Mouse (Mus musculus): ENCODE results near the gene Robo2. TPM values are rescaled to one million over a fixed set of nuclear protein-coding genes. Genes with fewer than 3 reads are reported as not detected.

The Robo2 gene
- polyA plus RNA-seq, 1 experiment = not detected

DNA sequence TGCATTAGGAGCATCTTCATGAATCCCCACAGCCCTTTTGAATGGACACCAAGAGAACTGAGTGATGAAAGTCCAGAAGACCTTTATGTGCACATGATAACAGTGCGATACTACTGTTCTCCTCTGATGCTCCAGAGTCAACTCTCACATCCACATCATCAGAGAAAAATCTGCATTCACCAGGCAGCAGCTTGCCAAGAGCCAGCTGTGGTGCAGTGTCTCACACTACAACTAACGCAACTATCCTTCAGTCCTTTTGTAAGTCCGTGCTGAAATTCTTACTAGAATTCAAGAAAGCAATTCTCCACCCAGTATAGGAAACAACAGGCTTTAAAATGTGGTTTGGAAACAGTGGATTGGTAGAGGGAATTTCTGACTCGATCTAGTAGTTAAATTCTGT lies 481.3 kb downstream of the Robo2 start:
- Histone ChIP-seq H3K27ac (ENCODE audit: insufficient read depth, low read depth, low read length) (no peak overlapping the region), H3K4me3 (ENCODE audit: insufficient read depth, low read length) (no peak overlapping the region), H3K4me1 (ENCODE audit: control insufficient read depth, insufficient read depth, low read length) (no peaks in the 10 kb centered on the region)
- no peak for TF ChIP-seq POLR2A (IDR thresholded peaks at IDR 0.05; ENCODE audit: borderline replicate concordance, low read depth, low read length)
- no peak for TF ChIP-seq CTCF (IDR thresholded peaks at IDR 0.05; ENCODE audit: low read depth, low read length)

DNA sequence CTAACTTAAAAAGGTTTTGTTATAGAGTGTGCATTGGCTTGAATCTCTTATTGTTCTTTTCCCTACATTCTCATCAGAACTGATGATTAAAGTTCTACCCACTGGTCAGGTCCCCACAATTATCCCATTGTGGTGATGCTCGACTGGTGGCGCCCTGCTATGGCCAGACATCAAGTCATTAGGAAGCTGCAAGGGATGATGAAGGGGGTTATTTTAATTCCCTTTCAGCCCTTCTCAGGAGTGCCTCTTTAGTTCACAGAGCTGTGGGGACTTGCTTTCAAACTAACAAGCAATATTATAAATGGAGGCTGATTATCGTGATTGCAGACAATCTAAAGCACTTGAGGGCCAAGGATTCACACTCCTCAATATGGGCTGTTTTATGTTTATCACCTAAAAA lies 484.1 kb downstream of the Robo2 start:
- Histone ChIP-seq H3K27ac (ENCODE audit: insufficient read depth, low read depth, low read length) (no peak overlapping the region), H3K4me3 (ENCODE audit: insufficient read depth, low read length) (no peak overlapping the region), H3K4me1 (ENCODE audit: control insufficient read depth, insufficient read depth, low read length) (no peaks in the 10 kb centered on the region)
- TF ChIP-seq CTCF (IDR thresholded peaks at IDR 0.05; ENCODE audit: low read depth, low read length) (no peak), POLR2A (IDR thresholded peaks at IDR 0.05; ENCODE audit: borderline replicate concordance, low read depth, low read length) (no peak)

DNA sequence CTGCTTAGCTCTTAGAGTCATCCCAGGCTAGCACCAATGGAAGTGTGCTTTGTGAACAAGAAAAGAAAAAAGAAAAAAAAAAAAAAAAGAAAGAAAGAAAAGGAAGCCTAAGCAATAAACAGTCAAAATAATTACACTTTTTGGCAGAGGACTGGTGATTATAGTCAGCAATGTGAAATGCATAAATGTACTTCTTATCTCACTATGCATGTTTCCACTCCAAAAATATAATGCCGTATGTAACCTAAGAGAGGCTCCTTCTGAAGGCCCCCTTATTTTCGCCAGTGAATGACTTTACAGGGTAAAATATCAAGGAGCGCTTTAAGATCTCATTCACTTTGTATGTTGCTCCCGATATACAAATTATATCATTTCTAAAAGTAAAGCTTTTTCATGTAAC lies 496.2 kb downstream of the Robo2 start:
- no peaks in the 10 kb centered on the region for H3K4me1 ChIP-seq (ENCODE audit: control insufficient read depth, insufficient read depth, low read length)
- H3K27ac ChIP-seq (ENCODE audit: insufficient read depth, low read depth, low read length) = no peak overlapping the region
- H3K4me3 ChIP-seq (ENCODE audit: insufficient read depth, low read length) = no peak overlapping the region
- no peak for TF ChIP-seq POLR2A (IDR thresholded peaks at IDR 0.05; ENCODE audit: borderline replicate concordance, low read depth, low read length)

DNA sequence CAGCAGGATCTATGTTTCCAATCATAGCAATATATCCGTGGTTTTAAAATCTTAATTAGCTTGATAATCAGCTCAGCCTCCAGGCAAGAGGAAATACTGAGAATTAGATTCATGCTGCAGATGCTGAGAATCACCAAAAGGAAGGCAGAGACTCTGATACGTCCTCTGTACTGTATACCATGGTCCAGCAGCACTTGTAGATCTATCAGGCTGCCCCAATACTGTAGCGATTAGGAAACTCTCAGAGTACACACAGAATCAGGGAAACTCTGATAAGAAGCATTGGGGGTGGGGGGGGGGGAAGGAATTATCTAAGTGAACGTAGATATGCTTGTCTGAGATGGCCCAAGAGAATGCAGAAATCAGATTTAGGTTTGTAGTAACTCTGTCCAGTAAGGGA lies 496.7 kb downstream of the Robo2 start:
- no peaks in the 10 kb centered on the region for H3K4me1 ChIP-seq (ENCODE audit: control insufficient read depth, insufficient read depth, low read length)
- no peak overlapping the region for H3K27ac ChIP-seq (ENCODE audit: insufficient read depth, low read depth, low read length)
- H3K4me3 ChIP-seq (ENCODE audit: insufficient read depth, low read length) = no peak overlapping the region
- no peak for TF ChIP-seq CTCF (IDR thresholded peaks at IDR 0.05; ENCODE audit: low read depth, low read length)
- TF ChIP-seq POLR2A (IDR thresholded peaks at IDR 0.05; ENCODE audit: borderline replicate concordance, low read depth, low read length) = no peak

DNA sequence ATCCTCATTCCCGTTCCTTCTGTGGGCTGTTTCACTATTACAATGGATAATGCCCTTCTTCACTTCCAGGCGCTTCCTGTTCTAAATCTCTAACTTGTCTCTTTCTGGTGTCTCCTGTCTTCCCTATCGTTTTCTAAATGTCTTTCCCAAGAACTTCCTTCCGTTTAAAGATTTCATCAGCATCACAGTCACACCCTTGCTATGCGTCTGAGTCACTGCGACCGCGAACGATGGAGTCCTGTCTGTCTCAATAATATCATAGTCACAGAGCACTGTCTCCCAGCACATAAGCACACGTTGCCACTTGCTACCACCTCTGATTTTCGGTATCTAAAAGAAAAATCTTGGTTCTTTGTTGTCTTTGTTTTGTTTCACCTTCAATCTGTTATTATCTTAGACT lies 503.1 kb downstream of the Robo2 start:
- TF ChIP-seq CTCF (IDR thresholded peaks at IDR 0.05; ENCODE audit: low read depth, low read length) (no peak), POLR2A (IDR thresholded peaks at IDR 0.05; ENCODE audit: borderline replicate concordance, low read depth, low read length) (no peak)
- no peak overlapping the region for H3K4me3 ChIP-seq (ENCODE audit: insufficient read depth, low read length)
- no peaks in the 10 kb centered on the region for H3K4me1 ChIP-seq (ENCODE audit: control insufficient read depth, insufficient read depth, low read length)
- H3K27ac ChIP-seq (ENCODE audit: insufficient read depth, low read depth, low read length) = no peak overlapping the region

DNA sequence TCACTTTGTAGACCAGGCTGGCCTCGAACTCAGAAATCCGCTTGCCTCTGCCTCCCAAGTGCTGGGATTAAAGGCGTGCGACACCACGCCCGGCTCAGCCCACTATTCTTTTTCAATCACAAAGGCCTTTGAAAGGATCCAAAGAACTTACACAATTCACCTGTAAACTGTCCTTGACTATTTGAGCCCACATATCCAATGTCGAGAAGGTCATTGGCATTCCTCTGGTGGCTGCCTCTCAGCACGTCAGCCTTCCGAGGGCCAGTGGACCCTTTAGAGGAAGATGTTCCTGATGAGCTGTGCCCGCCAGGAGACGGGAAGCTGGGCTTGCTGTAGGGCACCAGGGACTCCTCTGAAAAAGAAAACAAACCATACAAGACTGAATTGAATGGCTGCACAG lies 514.8 kb downstream of the Robo2 start:
- H3K4me1 ChIP-seq (ENCODE audit: control insufficient read depth, insufficient read depth, low read length) = no peaks in the 10 kb centered on the region
- TF ChIP-seq POLR2A (IDR thresholded peaks at IDR 0.05; ENCODE audit: borderline replicate concordance, low read depth, low read length) (no peak), CTCF (IDR thresholded peaks at IDR 0.05; ENCODE audit: low read depth, low read length) (no peak)
- H3K27ac ChIP-seq (ENCODE audit: insufficient read depth, low read depth, low read length) = no peak overlapping the region
- no peak overlapping the region for H3K4me3 ChIP-seq (ENCODE audit: insufficient read depth, low read length)

DNA sequence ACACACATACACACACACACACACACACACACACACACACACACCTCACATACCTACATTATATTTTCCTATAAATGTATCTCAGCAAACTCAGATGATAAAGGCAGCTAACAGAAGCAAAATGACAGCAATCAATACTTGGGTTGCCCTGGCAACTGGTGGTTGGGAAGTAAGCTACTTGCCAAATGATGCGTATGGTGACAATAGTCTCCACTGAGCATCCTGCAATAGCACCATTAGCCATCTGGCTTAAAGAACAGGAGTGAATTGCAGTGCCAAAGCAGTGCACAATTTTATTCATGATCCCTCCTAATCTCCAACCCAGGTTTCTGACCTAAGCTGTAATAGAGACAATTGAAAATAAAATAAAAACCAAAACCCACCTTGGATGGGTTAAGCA lies 529.7 kb downstream of the Robo2 start:
- TF ChIP-seq CTCF (IDR thresholded peaks at IDR 0.05; ENCODE audit: low read depth, low read length) = no peak
- TF ChIP-seq POLR2A (IDR thresholded peaks at IDR 0.05; ENCODE audit: borderline replicate concordance, low read depth, low read length) = no peak

DNA sequence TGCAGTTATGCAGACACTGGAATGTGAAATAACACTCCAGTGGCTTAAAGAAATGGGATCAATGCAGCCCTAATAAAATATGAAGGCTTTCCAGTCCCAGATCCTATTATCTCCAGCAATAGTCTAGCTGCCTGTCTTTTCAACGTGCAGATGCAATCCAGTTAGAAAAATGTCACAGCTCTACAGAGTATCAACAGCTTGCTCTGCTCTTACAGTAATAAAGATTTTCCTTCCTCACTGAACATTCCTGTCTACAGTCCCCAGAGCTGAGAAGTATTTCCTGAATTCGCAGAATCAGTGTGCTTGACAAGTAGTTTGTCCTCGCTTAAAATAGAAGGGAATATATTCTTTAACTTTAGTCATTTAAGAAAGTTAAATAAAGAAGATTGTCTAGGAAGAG lies 533.7 kb downstream of the Robo2 start:
- TF ChIP-seq POLR2A (IDR thresholded peaks at IDR 0.05; ENCODE audit: borderline replicate concordance, low read depth, low read length) (no peak), CTCF (IDR thresholded peaks at IDR 0.05; ENCODE audit: low read depth, low read length) (no peak)
- Histone ChIP-seq H3K27ac (ENCODE audit: insufficient read depth, low read depth, low read length) (no peak overlapping the region), H3K4me1 (ENCODE audit: control insufficient read depth, insufficient read depth, low read length) (no peaks in the 10 kb centered on the region), H3K4me3 (ENCODE audit: insufficient read depth, low read length) (no peak overlapping the region)

More for the DNA sequence above, 529.7 kb downstream of the Robo2 start:
- Histone ChIP-seq H3K4me1 (ENCODE audit: control insufficient read depth, insufficient read depth, low read length) (no peaks in the 10 kb centered on the region), H3K27ac (ENCODE audit: insufficient read depth, low read depth, low read length) (no peak overlapping the region), H3K4me3 (ENCODE audit: insufficient read depth, low read length) (no peak overlapping the region)

DNA sequence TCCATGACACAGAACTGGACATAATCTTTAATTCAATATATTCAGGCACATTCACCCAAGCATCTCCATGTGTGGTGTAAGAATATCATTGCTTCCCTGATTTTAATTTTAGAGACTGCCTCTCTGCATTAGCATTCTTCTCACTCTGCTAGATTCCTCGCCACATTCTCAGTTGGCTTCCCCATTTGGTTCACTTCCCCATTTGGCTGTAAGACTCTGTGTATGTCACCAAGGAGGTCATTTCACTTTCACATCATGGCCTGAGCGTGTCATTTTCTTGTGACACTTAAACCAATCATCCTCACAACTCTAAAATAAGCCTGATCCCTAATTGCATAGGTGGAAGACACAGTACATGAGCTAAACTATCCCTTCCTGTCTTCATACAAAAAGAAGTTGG lies 536.6 kb downstream of the Robo2 start:
- Histone ChIP-seq H3K4me3 (ENCODE audit: insufficient read depth, low read length) (no peak overlapping the region), H3K4me1 (ENCODE audit: control insufficient read depth, insufficient read depth, low read length) (no peaks in the 10 kb centered on the region), H3K27ac (ENCODE audit: insufficient read depth, low read depth, low read length) (peak overlapping the region; percentile 16; the same call in 1 of the 2 replicates)
- TF ChIP-seq CTCF (IDR thresholded peaks at IDR 0.05; ENCODE audit: low read depth, low read length) = no peak
- TF ChIP-seq POLR2A (IDR thresholded peaks at IDR 0.05; ENCODE audit: borderline replicate concordance, low read depth, low read length) = no peak

DNA sequence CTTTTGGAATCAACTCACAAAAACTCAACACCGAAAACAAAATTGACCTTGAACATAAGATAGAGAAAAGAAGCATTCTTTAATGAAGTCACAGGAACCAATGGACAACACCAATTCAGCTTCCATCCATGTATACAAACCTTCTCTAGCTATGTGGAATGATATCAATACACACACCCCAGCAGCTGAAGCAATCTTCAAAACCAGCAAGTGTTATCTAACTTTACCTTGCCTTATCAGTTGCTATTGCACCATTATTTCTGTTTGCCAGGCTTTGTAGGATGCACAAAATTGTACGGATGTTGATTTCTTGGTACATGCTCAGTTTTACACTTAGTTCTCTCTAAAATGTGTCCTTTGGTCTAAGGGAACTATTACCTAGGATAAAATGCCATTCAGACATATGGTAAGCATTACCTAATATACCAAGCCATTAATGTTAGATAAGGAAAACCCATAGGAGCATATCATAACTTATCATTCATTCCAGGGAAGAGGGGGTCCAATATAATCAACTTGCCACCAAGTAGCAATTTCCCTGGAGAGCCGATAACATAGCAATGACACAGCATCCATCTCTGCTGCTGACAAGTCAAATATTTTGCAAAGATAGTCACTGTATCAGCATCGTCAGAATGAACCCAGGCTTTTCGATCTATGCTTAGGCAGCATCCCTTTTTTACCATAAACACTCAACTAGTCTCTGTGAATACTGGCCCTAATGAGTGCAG lies 537.6 kb downstream of the Robo2 start:
- no peak for TF ChIP-seq POLR2A (IDR thresholded peaks at IDR 0.05; ENCODE audit: borderline replicate concordance, low read depth, low read length)
- H3K4me3 ChIP-seq (ENCODE audit: insufficient read depth, low read length) = no peak overlapping the region
- H3K4me1 ChIP-seq (ENCODE audit: control insufficient read depth, insufficient read depth, low read length) = no peaks in the 10 kb centered on the region
- H3K27ac ChIP-seq (ENCODE audit: insufficient read depth, low read depth, low read length) = no peak overlapping the region

DNA sequence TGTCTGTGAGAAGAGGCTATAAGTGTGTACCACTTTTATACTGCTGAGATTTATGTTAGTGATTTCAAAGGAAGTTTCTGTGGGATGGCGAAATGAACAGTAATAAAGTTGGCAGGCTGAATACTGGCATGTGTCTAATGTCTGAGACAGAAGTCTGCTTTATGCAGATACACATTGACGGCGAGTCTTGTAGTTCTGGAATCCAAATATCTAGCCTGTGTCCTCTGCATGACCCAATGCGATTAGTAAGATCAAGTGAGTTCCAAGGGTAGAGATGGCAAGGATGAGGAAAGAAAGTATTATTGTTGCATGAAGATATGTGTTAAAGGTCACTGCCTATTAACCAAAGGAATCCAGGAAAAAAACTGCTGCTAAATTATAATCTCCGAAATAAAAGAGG lies 541.3 kb downstream of the Robo2 start:
- Histone ChIP-seq H3K4me1 (ENCODE audit: control insufficient read depth, insufficient read depth, low read length) (no peaks in the 10 kb centered on the region), H3K4me3 (ENCODE audit: insufficient read depth, low read length) (no peak overlapping the region), H3K27ac (ENCODE audit: insufficient read depth, low read depth, low read length) (no peak overlapping the region)
- no peak for TF ChIP-seq CTCF (IDR thresholded peaks at IDR 0.05; ENCODE audit: low read depth, low read length)
- no peak for TF ChIP-seq POLR2A (IDR thresholded peaks at IDR 0.05; ENCODE audit: borderline replicate concordance, low read depth, low read length)
